Mouse (Mus musculus) liver, postnatal 0 days (tissue): ENCODE results near the gene Aebp1. TPM values are rescaled to one million over a fixed set of nuclear protein-coding genes. Genes with fewer than 3 reads are reported as not detected.

Experiments used
- ATAC-seq: fragments of 200-750 bp; cut with Nextera tagmentation; 2 replicates; pipeline ENCODE4 v1.8.0; 2017; ENCODE audit warnings: mild to moderate bottlenecking, moderate library complexity
- DNase-seq: peaks from one replicate; pipeline ENCODE4 v3.0.0-alpha.2; 2016
- H3K27ac ChIP-seq: fragments of 300-500 bp; sonication (generic); 2 replicates; pipeline ENCODE4 v1.5.1; 2014; ENCODE audit warnings: antibody characterized with exemption, moderate library complexity, mild to moderate bottlenecking, low read depth
- H3K27me3 ChIP-seq: fragments of 300-500 bp; sonication (generic); 2 replicates; pipeline ENCODE4 v1.6.1; 2014; ENCODE audit warnings: low read length, control low read depth, mixed read lengths; ENCODE audit not compliant: insufficient read depth
- H3K36me3 ChIP-seq: fragments of 300-500 bp; sonication (generic); replicated peaks from 2 replicates; pipeline ENCODE4 v1.6.1; 2014; ENCODE audit warnings: mild to moderate bottlenecking, control low read depth, low read length, moderate library complexity, mixed read lengths; ENCODE audit not compliant: insufficient read depth
- H3K4me1 ChIP-seq: fragments of 300-500 bp; sonication (generic); 2 replicates; pipeline ENCODE4 v1.6.1; 2014; ENCODE audit warnings: antibody characterized with exemption, mild to moderate bottlenecking, control low read depth; ENCODE audit not compliant: insufficient read depth
- H3K4me2 ChIP-seq: fragments of 300-500 bp; sonication (generic); 2 replicates; pipeline ENCODE4 v1.6.1; 2014; ENCODE audit warnings: low read depth, mild to moderate bottlenecking, low read length, moderate library complexity, mixed read lengths
- H3K4me3 ChIP-seq: fragments of 300-500 bp; sonication (generic); 2 replicates; pipeline ENCODE4 v1.5.1; 2014; ENCODE audit warnings: low read depth, low read length
- H3K9ac ChIP-seq: fragments of 300-500 bp; sonication (generic); replicated peaks from 2 replicates; pipeline ENCODE4 v1.6.1; 2014; ENCODE audit warnings: mild to moderate bottlenecking, moderate library complexity
- H3K9me3 ChIP-seq: fragments of 300-500 bp; sonication (generic); 2 replicates; pipeline ENCODE4 v1.6.1; 2016; ENCODE audit warnings: mild to moderate bottlenecking, control low read depth, low read length, mixed read lengths
- CTCF ChIP-seq: sonication (generic); IDR thresholded peaks from 2 replicates; pipeline ENCODE4 v1.5.1; 2016; ENCODE audit warnings: antibody characterized with exemption, low read depth
- EP300 ChIP-seq: IDR thresholded peaks from 2 replicates; pipeline ENCODE4 v1.6.1; 2016; ENCODE audit warnings: antibody characterized with exemption, low read depth, mild to moderate bottlenecking
- WGBS: fragments of 180-500 bp; shearing (Covaris S2); extraction: QIAGEN DNeasy Blood & Tissue Kit; methylation state at CpG from one replicate; pipeline ENCODE4 v1.1.7; 2014; ENCODE audit not compliant: insufficient replicate concordance; 5-methylcytosine and 5-hydroxymethylcytosine counted together
- polyA plus RNA-seq: library from polyadenylated mRNA; unstranded; fragments of >200 nt; fragmentation: Nextera tagmentation; extraction: Ambion mirVana; gene quantifications from 2 replicates; pipeline ENCODE4 v1.2.1, GENCODE M21; 2015

The Aebp1 gene
- polyA plus RNA-seq, 1 experiment from 2014 or later, result 3.1 TPM

GRCm38 (mm10) chr11:5829327-5829726 lies 32.4 kb upstream of the Aebp1 start:
- Histone ChIP-seq H3K9ac (no peak overlapping the region), H3K9me3 (no peaks in the 10 kb centered on the region), H3K27me3 (no peaks in the 10 kb centered on the region), H3K4me2 (no peak overlapping the region), H3K4me3 (no peak overlapping the region), H3K27ac (no peak overlapping the region), H3K4me1 (peaks cover 3% of the 10 kb centered on the region; the same call in 1 of the 2 replicates), H3K36me3 (peaks cover 32% of the 10 kb centered on the region)
- no peak for ATAC-seq
- TF ChIP-seq CTCF, result no peak
- no peak for TF ChIP-seq EP300
- no peak for DNase-seq
- WGBS, result 73% methylated on average over 11 of the region's 12 CpGs

GRCm38 (mm10) chr11:5834506-5834905 lies 27.2 kb upstream of the Aebp1 start:
- Histone ChIP-seq H3K9ac (no peak overlapping the region), H3K4me1 (peaks cover 17% of the 10 kb centered on the region), H3K4me2 (no peak overlapping the region), H3K36me3 (peaks cover 21% of the 10 kb centered on the region), H3K27me3 (no peaks in the 10 kb centered on the region), H3K9me3 (no peaks in the 10 kb centered on the region), H3K4me3 (no peak overlapping the region), H3K27ac (peak overlapping the region; percentile 62; the same call in 1 of the 2 replicates)
- ATAC-seq (no peak), DNase-seq (no peak)
- 79% methylated on average over 9 of the region's 9 CpGs for WGBS
- TF ChIP-seq CTCF (no peak), EP300 (no peak)

GRCm38 (mm10) chr11:5835057-5835456 lies 26.7 kb upstream of the Aebp1 start:
- Histone ChIP-seq H3K9ac (no peak overlapping the region), H3K4me2 (no peak overlapping the region), H3K36me3 (peaks cover 20% of the 10 kb centered on the region), H3K4me3 (no peak overlapping the region), H3K27me3 (no peaks in the 10 kb centered on the region), H3K27ac (peak overlapping the region; percentile 62; the same call in 1 of the 2 replicates), H3K9me3 (no peaks in the 10 kb centered on the region), H3K4me1 (peaks cover 17% of the 10 kb centered on the region)
- 86% methylated on average over 7 of the region's 7 CpGs for WGBS
- ATAC-seq (no peak), DNase-seq (no peak)
- TF ChIP-seq CTCF (no peak), EP300 (no peak)

- H3K4me2 ChIP-seq, result no peak overlapping the region
- TF ChIP-seq CTCF, result peak; percentile 52
- TF ChIP-seq EP300, result no peak
- peaks cover 17% of the 10 kb centered on the region; the same call in 1 of the 2 replicates for H3K4me1 ChIP-seq
- no peak overlapping the region for H3K27ac ChIP-seq
- H3K9me3 ChIP-seq, result no peaks in the 10 kb centered on the region
- no peaks in the 10 kb centered on the region for H3K27me3 ChIP-seq
- peaks cover 15% of the 10 kb centered on the region for H3K36me3 ChIP-seq
- WGBS, result 58% methylated on average over 1 of the region's 1 CpGs
- no peak overlapping the region for H3K9ac ChIP-seq
- DNase-seq (peak; percentile 40), ATAC-seq (no peak)
- H3K4me3 ChIP-seq, result no peak overlapping the region
Measured at GRCm38 (mm10) chr11:5836126-5836525, 25.6 kb upstream of the Aebp1 start.

GRCm38 (mm10) chr11:5837251-5838246 lies 24.2 kb upstream of the Aebp1 start, which contains the start of gene Polm:
Gene Polm (minus strand): TSS chr11:5838016.
- H3K27me3 ChIP-seq, result no peaks in the 10 kb centered on the region
- H3K4me2 ChIP-seq, result peak within 1 kb of the TSS; percentile 94
- peaks cover 14% of the 10 kb centered on the region; the same call in 1 of the 2 replicates for H3K4me1 ChIP-seq
- H3K27ac ChIP-seq, result peak within 1 kb of the TSS; percentile 84
- DNase-seq (peak; percentile 94), ATAC-seq (peak; percentile 94)
- peak within 1 kb of the TSS; percentile 70 for H3K4me3 ChIP-seq
- no peaks in the 10 kb centered on the region for H3K9me3 ChIP-seq
- 2% methylated on average over 63 of the region's 63 CpGs for WGBS
- peak within 1 kb of the TSS; percentile 78 for H3K9ac ChIP-seq
- H3K36me3 ChIP-seq, result peaks cover 6% of the 10 kb centered on the region; the same call in 1 of the 2 replicates
- peak; percentile 33; the same call in 1 of the 2 replicates for TF ChIP-seq EP300
- TF ChIP-seq CTCF, result peak; percentile 79

- H3K4me3 ChIP-seq, result no peak overlapping the region
- peaks cover 14% of the 10 kb centered on the region; the same call in 1 of the 2 replicates for H3K4me1 ChIP-seq
- H3K36me3 ChIP-seq, result no peaks in the 10 kb centered on the region
- WGBS, result 82% methylated on average over 7 of the region's 7 CpGs
- no peaks in the 10 kb centered on the region for H3K9me3 ChIP-seq
- DNase-seq, result no peak
- no peaks in the 10 kb centered on the region for H3K27me3 ChIP-seq
- H3K9ac ChIP-seq, result no peak overlapping the region
- H3K4me2 ChIP-seq, result no peak overlapping the region
- H3K27ac ChIP-seq, result no peak overlapping the region
- ATAC-seq, result no peak
- no peak for TF ChIP-seq EP300
- no peak for TF ChIP-seq CTCF
Measured at GRCm38 (mm10) chr11:5840346-5840745, 21.4 kb upstream of the Aebp1 start.
